Mouse (Mus musculus): ENCODE measurements around the gene H2afx.

GRCm38 (mm10) chr9:44318076-44318825 is 16.2 kb upstream of the H2afx start:
- TF ChIP-seq CTCF (conservative IDR thresholded peaks at IDR 0.05 in 1 of 2, IDR thresholded peaks at IDR 0.05 in 1 of 2; ENCODE audit: low read depth in 2 of 2, low read length in 2 of 2) = no peak
- no peak for TF ChIP-seq POLR2A (IDR thresholded peaks at IDR 0.05; ENCODE audit: low read depth, low read length)
- no peak for TF ChIP-seq SIN3A (IDR thresholded peaks at IDR 0.05; ENCODE audit: low read length)
- TF ChIP-seq NRF1 (IDR thresholded peaks at IDR 0.05; ENCODE audit: low read depth, low read length) = no peak
- TF ChIP-seq TCF12 (IDR thresholded peaks at IDR 0.05; ENCODE audit: low read depth, low read length) = no peak

All from CH12.LX (cell line).